Mouse (Mus musculus): ENCODE measurements around the gene Thyn1. TPM values are rescaled to one million over a fixed set of nuclear protein-coding genes. Genes with fewer than 3 reads are reported as not detected.

Gene Thyn1
- 89.7 TPM for polyA plus RNA-seq (2017; shearing (Covaris generic))

DNA sequence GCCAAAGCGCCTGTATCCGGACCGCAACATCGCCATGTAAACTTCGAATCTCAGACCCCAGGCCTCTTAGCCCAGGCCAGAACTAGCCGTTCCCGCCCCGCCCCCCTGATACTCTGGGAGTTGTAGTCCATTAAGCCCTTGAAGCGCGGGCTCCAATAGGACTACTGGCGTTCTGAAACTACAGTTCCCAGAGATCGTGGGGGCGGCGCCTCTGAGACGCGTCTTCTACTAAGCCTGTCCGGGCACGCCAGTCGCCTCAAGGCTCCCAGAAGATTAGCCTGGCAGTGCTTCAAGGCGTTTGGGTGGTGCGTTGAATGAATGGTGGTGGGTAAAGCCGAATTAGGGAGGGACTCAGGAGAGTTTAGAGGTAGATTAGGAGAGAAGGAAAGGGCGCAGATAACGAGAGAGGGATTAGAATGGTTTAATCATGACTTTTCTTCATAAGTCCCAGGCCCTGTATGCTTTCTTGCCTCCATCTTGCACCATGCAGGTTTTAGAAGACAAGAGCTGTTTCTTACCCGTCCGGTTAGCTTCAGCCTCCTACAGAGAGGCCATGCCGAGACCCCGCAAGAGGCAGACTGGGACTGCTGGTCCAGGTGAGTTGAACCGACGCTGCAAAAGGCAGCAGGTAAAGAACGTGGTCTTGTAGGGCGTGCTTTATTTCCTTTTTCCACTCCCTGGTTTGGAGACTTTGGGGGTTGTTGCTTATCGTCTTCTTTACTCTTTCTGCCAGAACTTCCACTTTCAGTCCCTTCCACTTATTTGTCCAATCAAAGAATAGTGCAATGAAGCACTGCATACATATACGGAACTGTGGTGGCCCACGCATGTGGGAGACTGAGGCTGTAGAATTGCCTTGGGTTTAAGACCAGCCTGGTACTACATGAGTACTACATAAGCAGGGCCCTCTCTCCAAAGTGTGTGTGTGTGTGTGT is at the start of gene Thyn1, which contains the start of gene Acad8:
Thyn1 (plus strand) TSS at position 250 of the 935 bp plus-strand sequence.
Acad8 (minus strand) TSS at position 106 of the 935 bp plus-strand sequence.

DNA sequence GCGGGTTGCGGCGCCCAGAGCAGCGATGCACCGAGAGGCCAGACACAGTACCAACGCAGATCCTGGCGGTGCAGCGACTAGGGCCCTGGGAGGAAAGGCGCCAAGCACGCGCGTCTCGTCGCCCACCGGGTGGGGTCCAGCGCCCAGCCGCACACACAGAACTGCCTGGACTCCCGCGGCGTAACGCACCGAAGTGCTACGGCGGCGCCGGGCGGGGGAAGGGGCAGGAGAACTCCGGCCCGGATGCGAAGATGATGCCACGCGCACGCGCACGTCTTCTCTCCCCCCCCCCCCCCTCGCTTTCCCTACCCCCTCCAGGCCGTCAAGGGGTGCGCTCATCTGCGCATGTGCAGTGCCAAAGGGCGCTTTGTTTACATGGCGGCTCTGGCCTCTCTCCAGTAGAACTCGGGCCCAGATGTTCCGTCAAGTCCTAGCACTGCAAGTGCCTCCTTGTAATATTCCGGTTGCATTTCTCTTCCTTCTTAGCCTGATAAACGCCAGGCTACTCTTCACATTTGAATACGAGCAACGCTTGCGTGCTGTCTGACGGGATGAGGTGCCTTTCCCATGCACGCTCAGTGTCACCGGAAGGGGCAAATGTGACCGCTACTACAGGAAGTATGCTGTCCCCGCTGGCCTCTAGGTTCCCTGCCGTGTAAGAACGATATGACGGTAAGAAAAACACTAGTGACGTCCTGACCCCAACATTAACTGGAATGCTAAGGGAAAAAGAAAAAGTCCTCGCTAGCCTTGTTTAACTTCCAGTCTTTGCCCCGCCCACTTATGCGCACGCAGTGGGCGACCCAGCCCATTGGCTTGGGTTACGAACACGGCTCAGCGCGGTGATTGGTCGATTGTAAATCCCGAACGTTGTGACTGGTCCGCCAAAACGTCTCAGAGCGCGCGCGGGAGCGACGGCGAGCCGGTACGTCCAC is 30.6 kb downstream of the Thyn1 start, which contains the start of the genes Vps26b and Ncapd3:
Vps26b (minus strand) TSS at position 238 of the 935 bp plus-strand sequence.
Ncapd3 (plus strand) TSS at position 348 of the 935 bp plus-strand sequence.

Other genes starting within 250 kb of the Thyn1 start
- not detected for gene Glb1l2, start 193.2 kb upstream of the Thyn1 start, polyA plus RNA-seq (2017; shearing (Covaris generic))
- not detected for gene Glb1l3, start 138.8 kb upstream of the Thyn1 start, polyA plus RNA-seq (2017; shearing (Covaris generic))
- gene Gm1110, start 76.6 kb upstream of the Thyn1 start, polyA plus RNA-seq (2017; shearing (Covaris generic)): not detected
- 35.4 TPM for gene Acad8, start 144 bp upstream of the Thyn1 start, polyA plus RNA-seq (2017; shearing (Covaris generic))
- gene Vps26b, start 30.4 kb downstream of the Thyn1 start, polyA plus RNA-seq (2017; shearing (Covaris generic)): 18.8 TPM
- gene Ncapd3, start 30.5 kb downstream of the Thyn1 start, polyA plus RNA-seq (2017; shearing (Covaris generic)): 38.1 TPM
- 0.37 TPM for gene Jam3, start 155.7 kb downstream of the Thyn1 start, polyA plus RNA-seq (2017; shearing (Covaris generic))